Mouse (Mus musculus) c-Kit-positive CD71-positive TER-119-negative erythroid progenitor cells, embryonic 14.5 days (primary cell): ENCODE measurements around the gene Olfr1505.

Experiments
- DNase-seq: peaks from one replicate; pipeline ENCODE4 v3.0.0-alpha.2; 2013; ENCODE audit warnings: low read depth

The Olfr1505 gene

GRCm38 (mm10) chr19:13913230-13913629 lies at the start of gene Olfr1505:
Olfr1505 (plus strand) TSS chr19:13913530.
- no peak for DNase-seq

GRCm38 (mm10) chr19:13897828-13898227 lies 15.5 kb upstream of the Olfr1505 start, which contains the start of gene Olfr1504:
Olfr1504 (minus strand) TSS chr19:13897928.
- DNase-seq = no peak
